Mouse (Mus musculus) liver, postnatal 0 days (tissue): ENCODE measurements around the gene Clnk.

Experiments used
- CTCF ChIP-seq: sonication (generic); IDR thresholded peaks from 2 replicates; pipeline ENCODE4 v1.5.1; 2016; ENCODE audit warnings: antibody characterized with exemption, low read depth
- EP300 ChIP-seq: IDR thresholded peaks from 2 replicates; pipeline ENCODE4 v1.6.1; 2016; ENCODE audit warnings: antibody characterized with exemption, low read depth, mild to moderate bottlenecking

DNA sequence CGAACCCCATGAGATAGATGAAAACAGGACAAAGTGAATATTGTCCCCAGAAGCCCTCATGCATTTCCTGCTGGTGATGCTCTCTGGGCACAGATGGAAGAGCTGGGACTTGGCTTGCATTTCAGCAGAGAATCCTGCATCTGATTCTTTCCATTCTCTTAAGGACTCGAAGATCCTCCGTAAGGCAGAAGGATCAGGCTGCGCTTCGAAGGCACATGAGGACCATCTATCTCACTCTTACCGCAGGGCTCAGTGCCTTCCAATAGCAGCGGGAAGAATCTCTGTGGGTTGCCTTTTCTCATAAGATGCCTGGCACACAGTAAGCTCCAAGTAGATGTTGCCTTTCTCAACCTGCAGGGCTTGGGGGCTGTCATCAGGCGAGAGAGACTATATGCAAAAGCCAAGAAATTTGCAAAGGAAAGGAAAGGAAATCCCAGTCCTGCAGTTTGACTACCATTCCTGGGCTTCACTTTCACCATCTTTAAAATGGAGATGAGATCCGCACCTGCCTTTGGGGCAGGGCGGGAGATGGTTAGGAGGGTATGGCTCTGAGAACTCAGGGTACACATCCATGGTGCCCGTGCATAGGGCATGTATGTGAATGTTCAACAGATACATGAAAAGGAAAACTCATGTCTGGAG is 167.6 kb downstream of the Clnk start:
- TF ChIP-seq CTCF (no peak), EP300 (no peak)
